Mouse (Mus musculus) adrenal gland (tissue): ENCODE data around the gene Serping1.

ENCODE experiments used
- intact Hi-C: fragments of 180-260 bp; cut with DNase I; formaldehyde crosslinking; loops from one replicate; pipeline ENCODE4 v1.15.1; 2025

Serping1 gene

GRCm38 (mm10) chr2:84783840-84784566, 8.8 kb upstream of the Serping1 start:
- intact Hi-C loops: no loop called here

- intact Hi-C loops: no loop called here
Measured at GRCm38 (mm10) chr2:84783315-84783714, 8.1 kb upstream of the Serping1 start.

GRCm38 (mm10) chr2:84779210-84779609, 4.0 kb upstream of the Serping1 start:
- intact Hi-C loops: no loop called here

GRCm38 (mm10) chr2:84777706-84778105, 2.5 kb upstream of the Serping1 start:
- intact Hi-C loops: no loop called here

- intact Hi-C loops: no loop called here
Measured at GRCm38 (mm10) chr2:84775665-84776064, 421 bp upstream of the Serping1 start.

GRCm38 (mm10) chr2:84774751-84775150, 493 bp downstream of the Serping1 start:
- intact Hi-C loops: no loop called here

GRCm38 (mm10) chr2:84773195-84773594, 2.0 kb downstream of the Serping1 start:
- intact Hi-C loops: no loop called here

GRCm38 (mm10) chr2:84772454-84772853, 2.8 kb downstream of the Serping1 start:
- intact Hi-C loops: no loop called here

- intact Hi-C loops: no loop called here
Measured at GRCm38 (mm10) chr2:84770501-84770900, 4.7 kb downstream of the Serping1 start.

GRCm38 (mm10) chr2:84762818-84763217, 12.4 kb downstream of the Serping1 start:
- intact Hi-C loops: no loop called here

GRCm38 (mm10) chr2:84762295-84762694, 12.9 kb downstream of the Serping1 start:
- intact Hi-C loops: no loop called here

GRCm38 (mm10) chr2:84761840-84762239, 13.4 kb downstream of the Serping1 start:
- intact Hi-C loops: no loop called here

- intact Hi-C loops: no loop called here
Measured at GRCm38 (mm10) chr2:84761309-84761708, 13.9 kb downstream of the Serping1 start.

GRCm38 (mm10) chr2:84760777-84761176, 14.5 kb downstream of the Serping1 start:
- intact Hi-C loops: no loop called here

GRCm38 (mm10) chr2:84758542-84759127, 16.6 kb downstream of the Serping1 start:
- intact Hi-C loops: no loop called here

GRCm38 (mm10) chr2:84757026-84757682, 18.1 kb downstream of the Serping1 start:
- intact Hi-C loops: no loop called here

- intact Hi-C loops: no loop called here
Measured at GRCm38 (mm10) chr2:84756245-84756644, 19.0 kb downstream of the Serping1 start.

GRCm38 (mm10) chr2:84750115-84750514, 25.1 kb downstream of the Serping1 start:
- intact Hi-C loops: no loop called here

GRCm38 (mm10) chr2:84744126-84744525, 31.1 kb downstream of the Serping1 start:
- intact Hi-C loops: loop anchor here (5.0 kb wide), 1 partner anchor 48 kb away; no protein-coding TSS in a partner anchor

- intact Hi-C loops: loop anchor here (5.0 kb wide), 1 partner anchor 49 kb away; no protein-coding TSS in a partner anchor
Measured at GRCm38 (mm10) chr2:84743561-84743960, 31.7 kb downstream of the Serping1 start, which contains the start of gene Gm19426. Gene Gm19426 (minus strand): TSS chr2:84743655.

- intact Hi-C loops: loop anchor here (5.0 kb wide), 1 partner anchor 50 kb away; no protein-coding TSS in a partner anchor
Measured at GRCm38 (mm10) chr2:84742451-84743283, 32.6 kb downstream of the Serping1 start.
